16 mouse cellular contexts compared by ENCODE assay signal in genomic region chr4:140504921-140505607, GRCm38 (mm10).
A peak's percentile ranks its signal among the peaks of the same experiment; 100 is the strongest.
DNase-seq lines count a peak whose midpoint lies in the region; ATAC-seq lines count a peak whose summit lies in the region.
"Had no signal": no experiment of that assay in that cellular context is flagged by ENCODE, and none has a peak within 500 bp of the region (broad histone marks: within the 10 kb centered on the region; RNA-seq: fewer than 3 reads in every experiment).

No protein-coding gene starts in this region.

- H3K9ac ChIP-seq in midbrain, embryonic 13.5 days (replicated peaks): no peak overlapping the region
- peak overlapping the region; percentile 27; the same call in 1 of the 2 replicates for H3K9ac ChIP-seq in forebrain, embryonic 11.5 days (ENCODE audit: low read length)
- H3K9ac ChIP-seq in hindbrain, embryonic 16.5 days (ENCODE audit: low read depth, low read length): no peak overlapping the region
- H3K9ac ChIP-seq: embryonic facial prominence, embryonic 13.5 days; heart, embryonic 13.5 days; liver, postnatal 0 days had no signal

- H3K9me3 ChIP-seq in midbrain, embryonic 13.5 days: no peaks in the 10 kb centered on the region
- no peaks in the 10 kb centered on the region for H3K9me3 ChIP-seq in midbrain, embryonic 10.5 days (replicated peaks)
- no peaks in the 10 kb centered on the region for H3K9me3 ChIP-seq in forebrain, embryonic 11.5 days (ENCODE audit: control insufficient read depth, low read length)
- H3K9me3 ChIP-seq in hindbrain, embryonic 16.5 days (ENCODE audit: control insufficient read depth, low read length): no peaks in the 10 kb centered on the region
- H3K9me3 ChIP-seq: embryonic facial prominence, embryonic 13.5 days; heart, embryonic 13.5 days had no signal

- ATAC-seq in midbrain, embryonic 13.5 days: peak; percentile 49
- peak; percentile 50; the same call in 1 of the 2 replicates for ATAC-seq in forebrain, embryonic 11.5 days (replicated peaks; ENCODE audit: low FRiP score)
- ATAC-seq in hindbrain, embryonic 16.5 days: peak; percentile 55; the same call in 1 of the 2 replicates
- ATAC-seq: liver, postnatal 0 days had no signal

- peaks cover 31% of the 10 kb centered on the region for H3K4me1 ChIP-seq in midbrain, embryonic 13.5 days (replicated peaks)
- H3K4me1 ChIP-seq in midbrain, embryonic 10.5 days: peaks cover 34% of the 10 kb centered on the region
- peaks cover 7% of the 10 kb centered on the region; the same call in 1 of the 2 replicates for H3K4me1 ChIP-seq in forebrain, embryonic 11.5 days (replicated peaks; ENCODE audit: control insufficient read depth, insufficient read depth, low read length)
- peaks cover 9% of the 10 kb centered on the region for H3K4me1 ChIP-seq in hindbrain, embryonic 16.5 days (ENCODE audit: control insufficient read depth, insufficient read depth, low read depth, low read length)
- H3K4me1 ChIP-seq: embryonic facial prominence, embryonic 13.5 days had no signal

- H3K27me3 ChIP-seq in midbrain, embryonic 13.5 days: no peaks in the 10 kb centered on the region
- H3K27me3 ChIP-seq in midbrain, embryonic 10.5 days (ENCODE audit: low read depth, poor library complexity, severe bottlenecking): no peaks in the 10 kb centered on the region
- no peaks in the 10 kb centered on the region for H3K27me3 ChIP-seq in forebrain, embryonic 11.5 days (ENCODE audit: control insufficient read depth, insufficient read depth, low read length)
- H3K27me3 ChIP-seq in hindbrain, embryonic 16.5 days (replicated peaks; ENCODE audit: control insufficient read depth, insufficient read depth, low read length): no peaks in the 10 kb centered on the region

- no peaks in the 10 kb centered on the region for H3K36me3 ChIP-seq in midbrain, embryonic 13.5 days
- H3K36me3 ChIP-seq in midbrain, embryonic 10.5 days: no peaks in the 10 kb centered on the region
- H3K36me3 ChIP-seq in forebrain, embryonic 11.5 days (ENCODE audit: control insufficient read depth, insufficient read depth, low read length): no peaks in the 10 kb centered on the region
- H3K36me3 ChIP-seq in hindbrain, embryonic 16.5 days (ENCODE audit: control insufficient read depth, insufficient read depth, low read length): no peaks in the 10 kb centered on the region
- H3K36me3 ChIP-seq: embryonic facial prominence, embryonic 13.5 days; heart, embryonic 13.5 days had no signal

- H3K27ac ChIP-seq in midbrain, embryonic 13.5 days: peak overlapping the region; percentile 58
- H3K27ac ChIP-seq in midbrain, embryonic 10.5 days (replicated peaks): no peak overlapping the region
- peak overlapping the region; percentile 76 for H3K27ac ChIP-seq in forebrain, embryonic 11.5 days (ENCODE audit: low read depth, low read length)
- H3K27ac ChIP-seq in hindbrain, embryonic 16.5 days (ENCODE audit: low read depth, low read length): no peak overlapping the region
- H3K27ac ChIP-seq: embryonic facial prominence, embryonic 13.5 days; heart, embryonic 13.5 days had no signal

- no peak overlapping the region for H3K4me2 ChIP-seq in midbrain, embryonic 13.5 days (replicated peaks)
- 0 out of 2 replicates have a peak overlapping the region, but pooled peaks have one; percentile 15 for H3K4me2 ChIP-seq in forebrain, embryonic 11.5 days (ENCODE audit: low read depth, low read length, severe bottlenecking)
- H3K4me2 ChIP-seq in hindbrain, embryonic 16.5 days (ENCODE audit: low read length): no peak overlapping the region
- H3K4me2 ChIP-seq: embryonic facial prominence, embryonic 13.5 days; heart, embryonic 13.5 days had no signal

- 57% methylated on average over 19 of the region's 19 CpGs for WGBS in midbrain, embryonic 13.5 days
- WGBS in midbrain, embryonic 10.5 days: 81% methylated on average over 19 of the region's 19 CpGs
- WGBS in forebrain, embryonic 11.5 days: 51% methylated on average over 17 of the region's 19 CpGs
- 44% methylated on average over 19 of the region's 19 CpGs for WGBS in hindbrain, embryonic 16.5 days

- H3K4me3 ChIP-seq in midbrain, embryonic 13.5 days (replicated peaks): no peak overlapping the region
- no peak overlapping the region for H3K4me3 ChIP-seq in midbrain, embryonic 10.5 days
- no peak overlapping the region for H3K4me3 ChIP-seq in forebrain, embryonic 11.5 days (ENCODE audit: low read depth, low read length)
- H3K4me3 ChIP-seq in hindbrain, embryonic 16.5 days (ENCODE audit: low read length): no peak overlapping the region
- H3K4me3 ChIP-seq: embryonic facial prominence, embryonic 13.5 days; heart, embryonic 13.5 days had no signal

- DNase-seq in midbrain, embryonic 10.5 days (ENCODE audit: low spot score): no peak
- no peak for DNase-seq in forebrain, embryonic 11.5 days (ENCODE audit: low spot score)
- peak; percentile 79 for DNase-seq in retina, postnatal 1 day
- DNase-seq in lung, postnatal 4 days: no peak
- DNase-seq in gastrocnemius, adult 18-20 months (ENCODE audit: low spot score): no peak
- DNase-seq: cerebellum, adult 9-11 months; kidney, adult 11 months; kidney, postnatal 36 days; liver; liver, postnatal 0 days; lung, postnatal 14 days; thymus, postnatal 4 days had no signal

Comparison
In these comparisons a context has a peak if more than half of its experiments do, and no peak if none do; other contexts are left out.
1. H3K27ac ChIP-seq: peak in midbrain, embryonic 13.5 days (single experiment) and forebrain, embryonic 11.5 days (single experiment); none in midbrain, embryonic 10.5 days (single experiment) and hindbrain, embryonic 16.5 days (single experiment).
2. Peak in every context shown above with its lines, with median percentiles within 50 percentile points of each other: ATAC-seq.